Comparison of ENCODE assay signal across 17 mouse cellular contexts in the genomic region with DNA sequence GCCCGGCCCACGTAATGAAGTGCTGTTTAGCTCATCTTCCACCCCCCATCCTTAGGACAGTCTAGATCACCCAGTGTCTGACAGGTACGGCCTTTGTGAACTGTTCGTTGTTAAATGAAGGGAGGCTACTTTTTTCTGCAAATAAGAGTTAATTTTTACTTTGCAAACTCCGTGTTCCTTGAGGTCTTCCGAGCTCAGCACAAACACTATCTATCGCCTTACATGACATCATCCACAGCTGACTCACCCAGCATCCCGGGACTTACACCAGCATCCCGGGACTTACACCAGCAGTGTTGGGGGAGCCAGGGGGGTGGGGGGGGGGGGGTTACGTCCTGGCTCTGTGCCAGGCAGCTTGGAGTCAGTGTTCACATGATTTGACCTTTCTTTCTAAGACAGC.
DNase-seq lines count a peak whose midpoint lies in the region; ATAC-seq and TF ChIP-seq lines count a peak whose summit lies in the region.
"Had no signal": no experiment of that assay in that cellular context is flagged by ENCODE, and none has a peak within 500 bp of the region (broad histone marks: within the 10 kb centered on the region; RNA-seq: fewer than 3 reads in every experiment).

No protein-coding gene starts in this region.

- in situ Hi-C loops in Patski (cut with MboI; ENCODE audit: low pct_unique_long_range_greater_than_20kb): no loop called here

- H3K27me3 ChIP-seq in heart, embryonic 12.5 days (replicated peaks): no peaks in the 10 kb centered on the region
- no peaks in the 10 kb centered on the region for H3K27me3 ChIP-seq in Patski
- no peaks in the 10 kb centered on the region for H3K27me3 ChIP-seq in stomach, embryonic 16.5 days (ENCODE audit: control insufficient read depth, insufficient read depth, low read length)
- H3K27me3 ChIP-seq: embryonic facial prominence, embryonic 12.5 days had no signal

- H3K9ac ChIP-seq in heart, embryonic 12.5 days: no peak overlapping the region
- H3K9ac ChIP-seq in stomach, embryonic 16.5 days (ENCODE audit: low read length): no peak overlapping the region
- H3K9ac ChIP-seq: embryonic facial prominence, embryonic 12.5 days; forebrain, postnatal 0 days; liver, embryonic 14.5 days had no signal

- ATAC-seq in heart, embryonic 12.5 days (ENCODE audit: insufficient number of reproducible peaks, low FRiP score): 0 out of 2 replicates have a peak, but pooled peaks have one; percentile 38
- peak; percentile 65 for ATAC-seq in Patski
- peak; percentile 61; the same call in 1 of the 2 replicates for ATAC-seq in stomach, embryonic 16.5 days (ENCODE audit: insufficient read depth, low FRiP score)
- ATAC-seq: CD4-positive, CD25-positive, alpha-beta regulatory T cell, adult 4 months; forebrain, postnatal 0 days had no signal

- CTCF ChIA-PET in Patski (lab: Charles Lee): interaction anchor here (0.9 to 2.1 kb wide), 3 partner anchors 11 to 38 kb away, joined by 3 to 10 read pairs (median 7); no protein-coding TSS in a partner anchor

- H3K4me1 ChIP-seq in heart, embryonic 12.5 days (replicated peaks): peaks cover 75% of the 10 kb centered on the region
- peaks cover 25% of the 10 kb centered on the region for H3K4me1 ChIP-seq in stomach, embryonic 16.5 days (ENCODE audit: control insufficient read depth, insufficient read depth, low read length)
- H3K4me1 ChIP-seq: embryonic facial prominence, embryonic 12.5 days had no signal

- POLR2A ChIA-PET in Patski (lab: Charles Lee): interaction anchor here (0.8 kb wide), 1 partner anchor 20 kb away, joined by 3 read pairs; no protein-coding TSS in a partner anchor

- H3K4me3 ChIP-seq in heart, embryonic 12.5 days: no peak overlapping the region
- H3K4me3 ChIP-seq in layer of hippocampus, adult 2 months: no peak overlapping the region
- H3K4me3 ChIP-seq in stomach, embryonic 16.5 days (replicated peaks; ENCODE audit: low read length): no peak overlapping the region
- H3K4me3 ChIP-seq: embryonic facial prominence, embryonic 12.5 days had no signal

- H3K36me3 ChIP-seq in heart, embryonic 12.5 days: peaks cover 30% of the 10 kb centered on the region
- H3K36me3 ChIP-seq in stomach, embryonic 16.5 days (ENCODE audit: control insufficient read depth, insufficient read depth, low read length): 0 out of 2 replicates have a peak, but pooled peaks cover under 1% of the 10 kb centered on the region

- H3K9me3 ChIP-seq in heart, embryonic 12.5 days (replicated peaks): no peaks in the 10 kb centered on the region
- no peaks in the 10 kb centered on the region for H3K9me3 ChIP-seq in stomach, embryonic 16.5 days (replicated peaks; ENCODE audit: control insufficient read depth, low read length)
- H3K9me3 ChIP-seq: embryonic facial prominence, embryonic 12.5 days had no signal

- 44% methylated on average over 10 of the region's 10 CpGs for WGBS in heart, embryonic 12.5 days
- WGBS in stomach, embryonic 16.5 days: 46% methylated on average over 10 of the region's 10 CpGs

- no peak for DNase-seq in heart, postnatal 10 days
- DNase-seq in layer of hippocampus, adult 2 months (ENCODE audit: low spot score in 2 of 2): no peak
- DNase-seq in layer of hippocampus, postnatal 14 days (ENCODE audit: low spot score in 2 of 2): no peak
- DNase-seq in Patski (ENCODE audit: low read depth, low spot score): no peak
- DNase-seq in cerebellum, adult 8-10 months: no peak
- DNase-seq: cerebellum, adult 11-12 months; forebrain, postnatal 0 days; gastrocnemius, postnatal 14 days; heart, postnatal 36 days; lung, postnatal 4 days; thymus, postnatal 25 days had no signal

- no peak for TF ChIP-seq CTCF in layer of hippocampus, adult 2 months (conservative IDR thresholded peaks at IDR 0.05)
- no peak for TF ChIP-seq CTCF in Patski (IDR thresholded peaks at IDR 0.05)

- no peak overlapping the region for H3K4me2 ChIP-seq in heart, embryonic 12.5 days
- no peak overlapping the region for H3K4me2 ChIP-seq in stomach, embryonic 16.5 days (ENCODE audit: low read depth, low read length)
- H3K4me2 ChIP-seq: embryonic facial prominence, embryonic 12.5 days; midbrain, embryonic 11.5 days had no signal

- intact Hi-C loops in heart, postnatal 10 days (cut with DNase I): no loop called here

- 0 out of 2 replicates have a peak overlapping the region, but pooled peaks have one; percentile 22 for H3K27ac ChIP-seq in heart, embryonic 12.5 days (ENCODE audit: poor library complexity, severe bottlenecking)
- H3K27ac ChIP-seq in layer of hippocampus, adult 2 months: peak overlapping the region; percentile 59; the same call in 1 of the 2 replicates
- no peak overlapping the region for H3K27ac ChIP-seq in stomach, embryonic 16.5 days (ENCODE audit: low read length)
- H3K27ac ChIP-seq: embryonic facial prominence, embryonic 12.5 days; liver, embryonic 14.5 days had no signal
